Mouse (Mus musculus): ENCODE measurements around the gene Riox2.

- TF ChIP-seq CTCF (IDR thresholded peaks at IDR 0.05; ENCODE audit: low read depth, low read length), result no peak
- TF ChIP-seq EP300 (IDR thresholded peaks at IDR 0.05; ENCODE audit: insufficient read depth, low read depth, low read length), result no peak
These were observed 971 bp downstream of the Riox2 start for GRCm38 (mm10) chr16:59472546-59472945.

All from ES-Bruce4 (cell line).